Mouse (Mus musculus) midbrain, embryonic 12.5 days (tissue): ENCODE measurements at regions not wholly inside any gene's neighbourhood (a gene's known extent, or its start where the extent isn't known, plus 50 kb on each side); places are given as distances from the start of the nearest gene placed in this dataset.
A peak's percentile ranks its signal among the peaks of the same experiment; 100 is the strongest.

Experiments used
- ATAC-seq: fragments of 200-750 bp; cut with Nextera tagmentation; 2 replicates; pipeline ENCODE4 v1.8.0; 2017; ENCODE audit warnings: low read depth, moderate TSS enrichment, moderate library complexity; ENCODE audit not compliant: low FRiP score
- H3K27ac ChIP-seq: fragments of 300-500 bp; sonication (generic); replicated peaks from 2 replicates; pipeline ENCODE4 v1.5.1; 2016; ENCODE audit warnings: mild to moderate bottlenecking
- H3K27me3 ChIP-seq: fragments of 300-500 bp; sonication (generic); 2 replicates; pipeline ENCODE4 v1.6.1; 2016; ENCODE audit warnings: mild to moderate bottlenecking
- H3K36me3 ChIP-seq: fragments of 300-500 bp; sonication (generic); 2 replicates; pipeline ENCODE4 v1.6.1; 2016
- H3K4me1 ChIP-seq: fragments of 300-500 bp; sonication (generic); 2 replicates; pipeline ENCODE4 v1.6.1; 2016
- H3K4me2 ChIP-seq: fragments of 300-500 bp; sonication (generic); replicated peaks from 2 replicates; pipeline ENCODE4 v1.6.1; 2016; ENCODE audit warnings: mild to moderate bottlenecking, moderate library complexity
- H3K4me3 ChIP-seq: fragments of 300-500 bp; sonication (generic); 2 replicates; pipeline ENCODE4 v1.5.1; 2016; ENCODE audit warnings: mild to moderate bottlenecking
- H3K9ac ChIP-seq: fragments of 300-500 bp; sonication (generic); replicated peaks from 2 replicates; pipeline ENCODE4 v1.6.1; 2016; ENCODE audit warnings: mild to moderate bottlenecking, moderate library complexity
- H3K9me3 ChIP-seq: fragments of 300-500 bp; sonication (generic); 2 replicates; pipeline ENCODE4 v1.6.1; 2016; ENCODE audit warnings: mild to moderate bottlenecking
- WGBS: fragments of 180-500 bp; shearing (Covaris S2); methylation state at CpG from one replicate; pipeline ENCODE4 v1.1.7; 2016; 5-methylcytosine and 5-hydroxymethylcytosine counted together

DNA sequence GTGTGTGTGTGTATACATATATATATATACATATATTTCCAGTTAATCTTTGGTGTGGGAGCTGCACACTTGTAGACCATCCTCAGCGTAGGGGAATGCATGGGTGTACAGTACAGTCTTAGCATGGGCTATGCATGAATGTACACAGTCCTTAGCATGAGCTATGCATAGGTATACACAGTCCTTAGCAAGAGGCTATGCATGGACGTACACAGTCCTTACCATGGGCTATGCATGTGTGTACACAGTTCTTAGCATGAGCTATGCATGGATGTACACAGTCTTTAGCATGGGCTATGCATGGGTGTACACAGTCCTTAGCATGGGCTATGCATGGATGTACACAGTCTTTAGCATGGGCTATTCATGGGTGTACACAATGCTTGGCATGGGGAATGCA is 70.5 kb downstream of the Rchy1 start:
- no peak overlapping the region for H3K9ac ChIP-seq
- H3K27me3 ChIP-seq = no peaks in the 10 kb centered on the region
- H3K4me3 ChIP-seq = no peak overlapping the region
- H3K4me2 ChIP-seq = no peak overlapping the region
- no peaks in the 10 kb centered on the region for H3K36me3 ChIP-seq
- H3K27ac ChIP-seq = no peak overlapping the region
- WGBS = 94% methylated on average over 2 of the region's 2 CpGs
- H3K4me1 ChIP-seq = no peaks in the 10 kb centered on the region
- H3K9me3 ChIP-seq = no peaks in the 10 kb centered on the region
- no peak for ATAC-seq

DNA sequence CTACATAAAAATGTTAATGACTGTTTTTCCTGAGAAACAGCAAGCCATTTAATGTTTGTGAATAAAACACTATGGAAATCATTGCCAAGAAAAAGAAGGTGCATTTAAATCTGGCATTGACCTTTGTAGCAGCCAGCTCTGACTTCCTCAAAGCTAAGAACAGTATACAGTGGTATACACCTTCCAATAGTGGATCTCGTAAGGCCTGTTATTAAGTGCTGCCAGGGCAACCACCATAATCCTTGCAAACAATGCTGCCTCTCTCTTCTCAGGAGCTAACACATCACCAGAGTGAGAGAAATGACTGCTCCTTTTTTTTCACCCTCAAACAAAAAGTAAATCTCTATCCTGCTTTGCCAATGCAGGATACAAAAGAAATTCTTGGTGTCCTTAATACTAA is 81.1 kb downstream of the Rchy1 start:
- H3K27me3 ChIP-seq = no peaks in the 10 kb centered on the region
- no peak overlapping the region for H3K4me3 ChIP-seq
- WGBS = 61% methylated on average over 1 of the region's 1 CpGs
- H3K4me1 ChIP-seq = no peaks in the 10 kb centered on the region
- H3K9ac ChIP-seq = no peak overlapping the region
- H3K27ac ChIP-seq = no peak overlapping the region
- 0 out of 2 replicates have a peak, but pooled peaks cover 4% of the 10 kb centered on the region for H3K9me3 ChIP-seq
- ATAC-seq = no peak
- H3K36me3 ChIP-seq = no peaks in the 10 kb centered on the region
- H3K4me2 ChIP-seq = no peak overlapping the region

DNA sequence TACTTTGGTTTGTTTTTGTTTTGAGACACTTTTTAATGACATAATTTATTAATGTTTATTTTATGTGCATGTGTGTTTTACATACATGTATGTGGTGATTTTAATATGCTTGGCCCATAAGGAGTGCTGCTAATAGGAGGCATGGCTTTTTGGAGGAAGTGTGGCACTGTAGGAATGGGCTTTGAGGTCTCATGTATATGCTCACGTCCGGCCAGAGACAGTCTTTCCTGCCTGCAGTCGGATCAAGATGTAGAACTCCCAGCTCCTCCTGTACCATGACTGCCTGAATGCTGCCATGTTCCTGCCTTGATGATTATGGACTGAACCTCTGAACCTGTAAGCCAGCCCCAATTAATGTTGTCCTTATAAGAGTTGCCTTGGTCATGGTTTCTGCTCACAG is 82.6 kb downstream of the Rchy1 start:
- H3K36me3 ChIP-seq = no peaks in the 10 kb centered on the region
- ATAC-seq = no peak
- H3K27ac ChIP-seq = no peak overlapping the region
- no peak overlapping the region for H3K9ac ChIP-seq
- no peak overlapping the region for H3K4me2 ChIP-seq
- H3K9me3 ChIP-seq = 0 out of 2 replicates have a peak, but pooled peaks cover 4% of the 10 kb centered on the region
- no peak overlapping the region for H3K4me3 ChIP-seq
- 94% methylated on average over 3 of the region's 3 CpGs for WGBS
- H3K4me1 ChIP-seq = peaks cover 7% of the 10 kb centered on the region
- H3K27me3 ChIP-seq = no peaks in the 10 kb centered on the region

DNA sequence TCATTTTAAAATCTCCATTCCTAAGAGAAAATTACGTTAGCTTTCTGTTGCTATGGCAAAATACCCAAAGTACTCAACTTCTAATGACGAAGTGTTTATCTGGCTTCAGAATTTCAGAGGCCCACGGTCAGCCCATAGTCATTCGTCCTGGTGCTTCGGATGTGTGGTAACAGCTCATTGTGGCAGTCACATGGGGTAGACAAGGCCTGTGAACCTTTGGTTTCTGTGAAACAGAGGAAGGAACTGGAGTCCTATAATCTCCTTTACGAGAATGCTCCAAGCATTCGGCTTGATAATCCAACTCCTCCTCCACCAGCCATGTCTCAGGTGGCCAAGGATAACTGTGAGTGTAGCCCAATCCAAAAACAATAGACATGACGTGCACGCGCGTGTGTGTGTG is 84.2 kb downstream of the Rchy1 start:
- WGBS = 86% methylated on average over 11 of the region's 11 CpGs
- ATAC-seq = no peak
- no peak overlapping the region for H3K27ac ChIP-seq
- H3K4me2 ChIP-seq = no peak overlapping the region
- H3K36me3 ChIP-seq = no peaks in the 10 kb centered on the region
- peaks cover 7% of the 10 kb centered on the region for H3K4me1 ChIP-seq
- no peak overlapping the region for H3K4me3 ChIP-seq
- H3K9ac ChIP-seq = no peak overlapping the region
- 0 out of 2 replicates have a peak, but pooled peaks cover 4% of the 10 kb centered on the region for H3K9me3 ChIP-seq
- no peaks in the 10 kb centered on the region for H3K27me3 ChIP-seq

DNA sequence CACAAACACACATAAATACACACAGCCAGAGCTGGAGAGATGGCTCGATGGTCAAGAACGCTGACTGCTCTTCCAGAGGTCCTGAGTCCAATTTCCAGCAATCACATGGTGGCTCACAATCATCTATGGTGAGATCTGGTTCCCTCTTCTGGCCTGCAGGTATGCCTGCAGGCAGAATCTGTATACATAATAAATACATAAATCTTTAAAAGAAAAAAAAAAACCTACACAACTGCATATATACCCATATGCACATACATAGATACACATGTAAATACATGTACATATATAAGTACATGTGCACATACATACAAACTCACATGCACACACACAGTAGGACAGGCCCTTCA is 86.2 kb downstream of the Rchy1 start:
- H3K4me1 ChIP-seq = peaks cover 7% of the 10 kb centered on the region
- H3K4me3 ChIP-seq = no peak overlapping the region
- H3K4me2 ChIP-seq = no peak overlapping the region
- ATAC-seq = no peak
- H3K9ac ChIP-seq = no peak overlapping the region
- no peak overlapping the region for H3K27ac ChIP-seq
- H3K36me3 ChIP-seq = no peaks in the 10 kb centered on the region
- no peaks in the 10 kb centered on the region for H3K27me3 ChIP-seq
- WGBS = 72% methylated on average over 2 of the region's 2 CpGs
- no peaks in the 10 kb centered on the region for H3K9me3 ChIP-seq

DNA sequence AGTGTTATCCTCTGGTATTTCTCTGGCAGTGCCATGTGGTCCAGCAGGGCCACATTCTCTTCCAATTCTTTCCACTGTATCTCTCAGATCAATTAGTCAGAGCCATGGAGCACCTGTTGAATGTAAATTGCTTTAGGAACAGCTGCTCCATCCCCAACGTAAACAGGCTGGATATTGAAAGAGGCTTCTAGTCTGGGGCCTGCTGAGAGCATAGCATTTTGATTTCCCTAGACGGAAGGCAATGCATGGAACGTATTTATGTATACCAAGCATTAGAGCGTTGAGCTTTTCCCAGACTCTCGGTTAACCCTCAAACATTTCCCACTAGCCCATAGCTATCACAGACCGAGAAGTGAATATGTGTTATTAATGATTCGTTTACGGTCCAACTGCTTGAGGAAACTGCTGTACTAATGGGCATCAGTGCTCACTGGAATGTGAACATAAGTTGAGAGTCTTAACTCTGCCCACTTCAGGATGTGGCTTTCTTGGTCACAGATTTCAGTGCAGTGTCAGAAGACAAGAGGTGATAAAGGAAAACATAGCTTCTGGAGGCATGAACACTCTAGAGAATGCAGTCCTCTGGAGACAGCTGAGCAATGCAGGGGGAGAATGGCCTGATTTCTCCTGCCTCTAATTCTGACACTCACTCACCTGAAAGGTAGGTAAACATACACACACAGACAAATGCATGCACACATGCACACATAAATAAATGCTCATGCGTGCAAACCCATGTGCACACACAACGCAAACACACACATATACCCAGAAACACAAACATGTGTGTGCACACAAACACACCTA is 86.8 kb downstream of the Rchy1 start:
- Histone ChIP-seq H3K4me3 (no peak overlapping the region), H3K9ac (no peak overlapping the region), H3K4me2 (no peak overlapping the region), H3K27ac (no peak overlapping the region), H3K4me1 (peaks cover 7% of the 10 kb centered on the region), H3K36me3 (no peaks in the 10 kb centered on the region), H3K9me3 (no peaks in the 10 kb centered on the region), H3K27me3 (no peaks in the 10 kb centered on the region)
- peak; percentile 81 for ATAC-seq
- 66% methylated on average over 10 of the region's 10 CpGs for WGBS

DNA sequence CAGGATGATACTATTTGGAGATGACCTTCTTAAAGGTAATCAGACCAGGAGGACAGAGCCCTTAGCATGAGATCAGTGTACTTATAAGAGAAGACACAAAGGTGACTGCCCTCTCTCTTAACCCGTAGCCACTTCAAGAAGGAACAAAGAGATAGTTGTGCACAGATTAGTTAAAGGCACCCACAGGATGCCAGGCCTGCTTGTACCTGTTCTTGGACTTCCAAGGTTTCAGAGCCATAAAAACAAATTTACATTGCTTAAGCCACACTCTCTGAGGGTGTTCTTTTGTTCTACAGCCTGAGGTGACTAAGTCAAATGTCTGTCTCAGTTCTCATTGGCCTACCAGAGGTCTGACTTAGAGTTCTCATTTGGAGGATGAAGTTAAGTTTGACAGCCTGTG is 90.1 kb downstream of the Rchy1 start:
- Histone ChIP-seq H3K27me3 (no peaks in the 10 kb centered on the region), H3K27ac (no peak overlapping the region), H3K9ac (no peak overlapping the region), H3K4me2 (no peak overlapping the region), H3K36me3 (no peaks in the 10 kb centered on the region), H3K9me3 (no peaks in the 10 kb centered on the region), H3K4me3 (no peak overlapping the region), H3K4me1 (peaks cover 7% of the 10 kb centered on the region)
- ATAC-seq = no peak
- 72% methylated on average over 1 of the region's 1 CpGs for WGBS

DNA sequence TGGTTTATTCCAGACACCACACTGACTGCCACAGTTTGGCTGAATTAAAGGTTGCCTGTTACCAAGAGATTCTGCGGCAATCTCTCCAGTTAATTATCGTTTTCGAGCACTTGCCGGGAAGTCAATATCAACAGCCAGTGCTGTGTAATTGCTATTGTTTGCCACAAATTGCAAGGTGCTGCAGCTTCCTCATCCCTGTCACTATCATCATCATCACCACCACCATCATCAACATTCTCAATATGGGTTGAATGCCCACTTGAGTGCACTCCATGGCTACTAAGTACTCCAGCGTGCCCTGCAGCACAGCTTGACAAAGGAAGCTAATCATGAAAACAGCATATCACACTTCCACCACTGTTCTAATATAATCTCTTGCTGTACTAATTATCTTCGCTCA is 93.1 kb downstream of the Rchy1 start:
- WGBS = 94% methylated on average over 6 of the region's 6 CpGs
- no peaks in the 10 kb centered on the region for H3K36me3 ChIP-seq
- no peaks in the 10 kb centered on the region for H3K27me3 ChIP-seq
- H3K9ac ChIP-seq = no peak overlapping the region
- no peak overlapping the region for H3K4me3 ChIP-seq
- H3K4me2 ChIP-seq = no peak overlapping the region
- no peak for ATAC-seq
- no peak overlapping the region for H3K27ac ChIP-seq
- no peaks in the 10 kb centered on the region for H3K9me3 ChIP-seq
- no peaks in the 10 kb centered on the region for H3K4me1 ChIP-seq

DNA sequence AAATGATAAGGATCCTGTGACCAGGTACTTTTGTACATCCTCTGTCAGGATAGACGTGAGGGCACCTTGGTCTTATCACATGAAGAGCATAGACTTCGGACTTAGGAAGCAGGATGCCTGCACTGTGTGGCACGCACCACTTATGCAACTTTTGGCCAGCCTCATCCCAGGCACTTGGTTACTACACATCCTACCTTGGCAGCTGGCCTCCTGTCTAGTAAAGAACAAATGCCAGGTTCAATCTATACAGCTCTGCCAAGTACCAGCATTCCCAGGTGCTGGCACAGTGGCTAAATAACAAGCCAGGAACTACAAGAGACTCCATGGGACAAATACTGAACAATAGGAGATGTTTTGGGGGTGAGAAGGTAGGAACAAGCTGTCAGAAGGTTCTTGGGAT is 96.7 kb downstream of the Rchy1 start:
- WGBS = 89% methylated on average over 3 of the region's 3 CpGs
- no peak overlapping the region for H3K9ac ChIP-seq
- H3K4me1 ChIP-seq = no peaks in the 10 kb centered on the region
- H3K9me3 ChIP-seq = no peaks in the 10 kb centered on the region
- no peaks in the 10 kb centered on the region for H3K36me3 ChIP-seq
- H3K4me2 ChIP-seq = no peak overlapping the region
- H3K27me3 ChIP-seq = no peaks in the 10 kb centered on the region
- ATAC-seq = no peak
- no peak overlapping the region for H3K4me3 ChIP-seq
- no peak overlapping the region for H3K27ac ChIP-seq

DNA sequence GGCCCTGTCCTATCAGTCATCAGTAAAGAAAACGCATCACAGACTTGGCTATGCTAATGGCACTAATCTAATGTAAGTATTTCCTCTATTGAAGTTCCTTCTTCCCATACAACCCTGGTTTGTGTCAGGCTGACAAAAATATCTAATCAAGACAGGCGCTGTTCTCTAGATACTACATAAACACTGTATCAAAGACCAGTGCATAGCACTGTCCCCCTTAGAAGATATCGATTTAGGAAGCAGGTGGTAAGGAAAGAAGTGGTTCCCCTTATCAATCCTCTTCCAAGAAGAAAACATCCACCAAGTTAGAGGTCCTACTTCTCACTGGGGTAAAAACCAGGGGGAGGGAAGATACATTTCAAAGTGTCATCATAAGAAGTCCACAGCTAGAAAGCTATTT is 97.5 kb downstream of the Rchy1 start:
- Histone ChIP-seq H3K9ac (no peak overlapping the region), H3K4me1 (no peaks in the 10 kb centered on the region), H3K27ac (no peak overlapping the region), H3K36me3 (no peaks in the 10 kb centered on the region), H3K27me3 (no peaks in the 10 kb centered on the region), H3K4me3 (no peak overlapping the region), H3K9me3 (no peaks in the 10 kb centered on the region), H3K4me2 (no peak overlapping the region)
- WGBS = 85% methylated on average over 3 of the region's 3 CpGs
- ATAC-seq = no peak

DNA sequence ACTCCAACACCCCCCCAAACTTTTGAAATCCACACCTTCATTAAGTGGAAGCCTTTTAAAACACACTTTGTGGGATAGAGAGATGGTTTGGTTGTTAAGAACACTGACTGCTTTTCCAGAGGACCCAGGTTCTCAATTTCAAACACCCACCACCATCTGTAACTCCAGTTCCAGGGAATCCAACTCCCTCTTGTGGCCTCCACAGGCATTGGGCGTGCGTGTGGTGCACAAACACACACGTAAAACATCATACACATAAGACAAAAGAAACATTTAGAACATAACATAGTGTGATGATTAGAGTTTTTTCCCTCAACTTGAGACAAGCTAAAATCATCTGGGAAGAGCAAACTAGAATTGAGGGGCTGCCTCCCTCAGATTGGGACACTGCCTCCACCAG is 100.0 kb downstream of the Rchy1 start:
- ATAC-seq = no peak
- WGBS = 95% methylated on average over 3 of the region's 3 CpGs
- Histone ChIP-seq H3K9ac (no peak overlapping the region), H3K4me1 (no peaks in the 10 kb centered on the region), H3K27ac (no peak overlapping the region), H3K9me3 (no peaks in the 10 kb centered on the region), H3K27me3 (no peaks in the 10 kb centered on the region), H3K36me3 (no peaks in the 10 kb centered on the region), H3K4me2 (no peak overlapping the region), H3K4me3 (no peak overlapping the region)

DNA sequence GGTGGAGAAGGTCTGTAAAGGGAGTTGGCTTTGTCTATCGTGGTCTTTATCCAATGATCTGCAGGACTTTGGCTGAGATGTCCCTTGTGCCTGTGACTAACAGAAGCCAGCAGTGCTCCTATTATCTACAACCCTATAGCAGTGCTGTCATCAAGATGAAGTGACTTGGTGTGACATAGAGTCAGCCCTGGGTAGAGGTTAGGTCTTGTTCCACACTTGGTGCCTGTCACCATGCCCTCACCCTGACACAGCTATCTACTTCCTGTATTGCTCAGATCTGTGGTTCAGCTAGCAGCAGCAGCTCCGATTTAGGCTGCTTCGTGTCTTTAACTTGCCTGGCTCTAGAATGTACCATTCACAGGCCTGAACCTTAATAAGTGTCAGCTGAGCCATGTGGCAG is 100.6 kb downstream of the Rchy1 start:
- Histone ChIP-seq H3K27ac (no peak overlapping the region), H3K9ac (no peak overlapping the region), H3K27me3 (no peaks in the 10 kb centered on the region), H3K36me3 (no peaks in the 10 kb centered on the region), H3K4me3 (no peak overlapping the region), H3K9me3 (no peaks in the 10 kb centered on the region), H3K4me1 (no peaks in the 10 kb centered on the region), H3K4me2 (no peak overlapping the region)
- no peak for ATAC-seq
- 100% methylated on average over 3 of the region's 3 CpGs for WGBS
